Mouse (Mus musculus) lung, embryonic 14.5 days (tissue): ENCODE data around the gene Lrrc8d. TPM values are rescaled to one million over a fixed set of nuclear protein-coding genes. Genes with fewer than 3 reads are reported as not detected.

Source experiments
- ATAC-seq: fragments of 200-750 bp; cut with Nextera tagmentation; 2 replicates; pipeline ENCODE4 v1.8.0; 2017; ENCODE audit warnings: mild to moderate bottlenecking, moderate TSS enrichment, moderate library complexity; ENCODE audit not compliant: insufficient read depth
- DNase-seq: peaks from one replicate; pipeline ENCODE4 v3.0.0-alpha.2; 2015
- H3K27ac ChIP-seq: fragments of 300-500 bp; sonication (generic); 2 replicates; pipeline ENCODE4 v1.5.1; 2014; ENCODE audit warnings: low read depth, mild to moderate bottlenecking, moderate library complexity
- H3K27me3 ChIP-seq: fragments of 300-500 bp; sonication (generic); 2 replicates; pipeline ENCODE4 v1.6.1; 2014; ENCODE audit warnings: low read length, control low read depth; ENCODE audit not compliant: insufficient read depth
- H3K36me3 ChIP-seq: fragments of 300-500 bp; sonication (generic); 2 replicates; pipeline ENCODE4 v1.6.1; 2014; ENCODE audit warnings: control low read depth; ENCODE audit not compliant: insufficient read depth
- H3K4me1 ChIP-seq: fragments of 300-500 bp; sonication (generic); 2 replicates; pipeline ENCODE4 v1.6.1; 2014; ENCODE audit warnings: antibody characterized with exemption, control low read depth; ENCODE audit not compliant: insufficient read depth
- H3K4me2 ChIP-seq: fragments of 300-500 bp; sonication (generic); 2 replicates; pipeline ENCODE4 v1.6.1; 2014; ENCODE audit warnings: mild to moderate bottlenecking
- H3K4me3 ChIP-seq: fragments of 300-500 bp; sonication (generic); 2 replicates; pipeline ENCODE4 v1.5.1; 2014; ENCODE audit warnings: low read depth, low read length
- H3K9ac ChIP-seq: fragments of 300-500 bp; sonication (generic); 2 replicates; pipeline ENCODE4 v1.6.1; 2014
- H3K9me3 ChIP-seq: fragments of 300-500 bp; sonication (generic); 2 replicates; pipeline ENCODE4 v1.6.1; 2016; ENCODE audit warnings: low read depth, low read length, control low read depth
- CTCF ChIP-seq: IDR thresholded peaks from 2 replicates; pipeline ENCODE4 v1.5.1; 2016; ENCODE audit warnings: antibody characterized with exemption, low read depth
- WGBS: fragments of 180-500 bp; shearing (Covaris S2); extraction: QIAGEN DNeasy Blood & Tissue Kit; methylation state at CpG from one replicate; pipeline ENCODE4 v1.1.7; 2014; 5-methylcytosine and 5-hydroxymethylcytosine counted together
- polyA plus RNA-seq: library from polyadenylated mRNA; unstranded; fragments of >200 nt; fragmentation: Nextera tagmentation; extraction: Ambion mirVana; gene quantifications from 2 replicates; pipeline ENCODE4 v1.2.1, GENCODE M21; 2014

The Lrrc8d gene
- polyA plus RNA-seq, 1 experiment from 2014 or later: 25.0 TPM

GRCm38 (mm10) chr5:105686331-105686995, 13.3 kb upstream of the Lrrc8d start:
- WGBS: 50% methylated on average over 12 of the region's 12 CpGs
- no peak overlapping the region for H3K27ac ChIP-seq
- H3K9me3 ChIP-seq: no peaks in the 10 kb centered on the region
- DNase-seq (peak; percentile 41), ATAC-seq (no peak)
- H3K4me2 ChIP-seq: no peak overlapping the region
- no peaks in the 10 kb centered on the region for H3K4me1 ChIP-seq
- TF ChIP-seq CTCF: peak; percentile 34
- H3K36me3 ChIP-seq: no peaks in the 10 kb centered on the region
- H3K9ac ChIP-seq: no peak overlapping the region
- no peaks in the 10 kb centered on the region for H3K27me3 ChIP-seq
- H3K4me3 ChIP-seq: no peak overlapping the region

- Histone ChIP-seq H3K36me3 (no peaks in the 10 kb centered on the region), H3K4me2 (no peak overlapping the region), H3K27ac (0 out of 2 replicates have a peak overlapping the region, but pooled peaks have one; percentile 30), H3K4me3 (no peak overlapping the region), H3K4me1 (no peaks in the 10 kb centered on the region), H3K27me3 (no peaks in the 10 kb centered on the region), H3K9me3 (no peaks in the 10 kb centered on the region), H3K9ac (no peak overlapping the region)
- WGBS: 45% methylated on average over 10 of the region's 10 CpGs
- ATAC-seq: peak; percentile 47; the same call in 1 of the 2 replicates
- no peak for TF ChIP-seq CTCF
- DNase-seq: no peak
These were observed 9.0 kb upstream of the Lrrc8d start for GRCm38 (mm10) chr5:105690502-105691454.

- no peaks in the 10 kb centered on the region for H3K27me3 ChIP-seq
These were observed 8.1 kb upstream of the Lrrc8d start for GRCm38 (mm10) chr5:105691645-105692044.

GRCm38 (mm10) chr5:105694339-105694930, 5.3 kb upstream of the Lrrc8d start:
- Histone ChIP-seq H3K4me2 (no peak overlapping the region), H3K27ac (no peak overlapping the region), H3K9me3 (no peaks in the 10 kb centered on the region), H3K9ac (no peak overlapping the region), H3K27me3 (no peaks in the 10 kb centered on the region; the same call in 1 of the 2 replicates), H3K4me1 (no peaks in the 10 kb centered on the region), H3K4me3 (no peak overlapping the region), H3K36me3 (no peaks in the 10 kb centered on the region)
- WGBS: 77% methylated on average over 7 of the region's 7 CpGs
- DNase-seq: no peak
- TF ChIP-seq CTCF: no peak
- no peak for ATAC-seq

More at GRCm38 (mm10) chr5:105691645-105692044, 8.1 kb upstream of the Lrrc8d start:
- ATAC-seq (no peak), DNase-seq (no peak)
- TF ChIP-seq CTCF: peak; percentile 53
- H3K4me2 ChIP-seq: no peak overlapping the region
- no peak overlapping the region for H3K4me3 ChIP-seq
- H3K27ac ChIP-seq: no peak overlapping the region
- no peaks in the 10 kb centered on the region for H3K36me3 ChIP-seq
- no peaks in the 10 kb centered on the region for H3K9me3 ChIP-seq
- no peaks in the 10 kb centered on the region for H3K4me1 ChIP-seq
- no peak overlapping the region for H3K9ac ChIP-seq
- 79% methylated on average over 7 of the region's 7 CpGs for WGBS

- no peak for TF ChIP-seq CTCF
- Histone ChIP-seq H3K27me3 (no peaks in the 10 kb centered on the region; the same call in 1 of the 2 replicates), H3K4me2 (no peak overlapping the region), H3K4me3 (no peak overlapping the region), H3K4me1 (no peaks in the 10 kb centered on the region), H3K27ac (no peak overlapping the region), H3K9me3 (no peaks in the 10 kb centered on the region), H3K9ac (no peak overlapping the region), H3K36me3 (no peaks in the 10 kb centered on the region)
- no peak for ATAC-seq
- DNase-seq: no peak
- 70% methylated on average over 6 of the region's 6 CpGs for WGBS
These were observed 3.7 kb upstream of the Lrrc8d start for GRCm38 (mm10) chr5:105696049-105696448.

GRCm38 (mm10) chr5:105697886-105698285, 1.9 kb upstream of the Lrrc8d start:
- no peak overlapping the region for H3K27ac ChIP-seq
- H3K4me2 ChIP-seq: no peak overlapping the region
- no peak overlapping the region for H3K9ac ChIP-seq
- no peak overlapping the region for H3K4me3 ChIP-seq
- no peak for TF ChIP-seq CTCF
- DNase-seq (no peak), ATAC-seq (no peak)
- peaks cover 3% of the 10 kb centered on the region; the same call in 1 of the 2 replicates for H3K4me1 ChIP-seq
- WGBS: 83% methylated on average over 3 of the region's 3 CpGs
- no peaks in the 10 kb centered on the region; the same call in 1 of the 2 replicates for H3K27me3 ChIP-seq
- H3K36me3 ChIP-seq: no peaks in the 10 kb centered on the region
- no peaks in the 10 kb centered on the region for H3K9me3 ChIP-seq
